Mouse (Mus musculus): Measurements from ENCODE around the gene Hrh1. TPM values are rescaled to one million over a fixed set of nuclear protein-coding genes. Genes with fewer than 3 reads are reported as not detected.

The Hrh1 gene
- polyA plus RNA-seq, 1 experiment from 2014 or later = 0.52 TPM

GRCm38 (mm10) chr6:114408278-114408677 is 10.5 kb downstream of the Hrh1 start:
- no peak overlapping the region for H3K27ac ChIP-seq
- peaks cover 3% of the 10 kb centered on the region; the same call in 1 of the 2 replicates for H3K27me3 ChIP-seq
- no peak overlapping the region for H3K9ac ChIP-seq (replicated peaks)
- no peak overlapping the region for H3K4me3 ChIP-seq (replicated peaks)
- H3K4me2 ChIP-seq (replicated peaks) = no peak overlapping the region
- no peaks in the 10 kb centered on the region for H3K4me1 ChIP-seq (replicated peaks)
- H3K9me3 ChIP-seq = no peaks in the 10 kb centered on the region
- WGBS = 47% methylated on average over 17 of the region's 17 CpGs
- H3K36me3 ChIP-seq = no peaks in the 10 kb centered on the region
- ATAC-seq = peak; percentile 49; the same call in 1 of the 2 replicates

- WGBS = 64% methylated on average over 8 of the region's 8 CpGs
- Histone ChIP-seq H3K27me3 (peaks cover 3% of the 10 kb centered on the region; the same call in 1 of the 2 replicates), H3K4me2 (replicated peaks) (no peak overlapping the region), H3K9ac (replicated peaks) (no peak overlapping the region), H3K9me3 (no peaks in the 10 kb centered on the region), H3K4me1 (replicated peaks) (peaks cover 8% of the 10 kb centered on the region), H3K4me3 (replicated peaks) (no peak overlapping the region), H3K36me3 (no peaks in the 10 kb centered on the region), H3K27ac (no peak overlapping the region)
- no peak for ATAC-seq
Measured at GRCm38 (mm10) chr6:114411913-114412312, 14.2 kb downstream of the Hrh1 start.

- Histone ChIP-seq H3K4me1 (replicated peaks) (peaks cover 8% of the 10 kb centered on the region), H3K4me3 (replicated peaks) (no peak overlapping the region), H3K9me3 (no peaks in the 10 kb centered on the region), H3K36me3 (no peaks in the 10 kb centered on the region), H3K4me2 (replicated peaks) (no peak overlapping the region), H3K9ac (replicated peaks) (no peak overlapping the region), H3K27me3 (no peaks in the 10 kb centered on the region), H3K27ac (no peak overlapping the region)
- peak; percentile 76 for ATAC-seq
- 47% methylated on average over 8 of the region's 8 CpGs for WGBS
Measured at GRCm38 (mm10) chr6:114414510-114414909, 16.8 kb downstream of the Hrh1 start.

- H3K9ac ChIP-seq (replicated peaks) = no peak overlapping the region
- H3K4me1 ChIP-seq (replicated peaks) = peaks cover 8% of the 10 kb centered on the region
- H3K4me2 ChIP-seq (replicated peaks) = no peak overlapping the region
- ATAC-seq = no peak
- H3K9me3 ChIP-seq = no peaks in the 10 kb centered on the region
- H3K27ac ChIP-seq = no peak overlapping the region
- 88% methylated on average over 2 of the region's 2 CpGs for WGBS
- no peak overlapping the region for H3K4me3 ChIP-seq (replicated peaks)
- no peaks in the 10 kb centered on the region for H3K36me3 ChIP-seq
- H3K27me3 ChIP-seq = no peaks in the 10 kb centered on the region
Measured at GRCm38 (mm10) chr6:114418037-114418436, 20.3 kb downstream of the Hrh1 start.

GRCm38 (mm10) chr6:114421061-114421460 is 23.3 kb downstream of the Hrh1 start:
- Histone ChIP-seq H3K27me3 (no peaks in the 10 kb centered on the region), H3K9me3 (no peaks in the 10 kb centered on the region), H3K4me3 (replicated peaks) (no peak overlapping the region), H3K4me2 (replicated peaks) (no peak overlapping the region), H3K4me1 (replicated peaks) (no peaks in the 10 kb centered on the region), H3K9ac (replicated peaks) (no peak overlapping the region), H3K36me3 (no peaks in the 10 kb centered on the region), H3K27ac (no peak overlapping the region)
- no peak for ATAC-seq

GRCm38 (mm10) chr6:114423051-114423676 is 25.4 kb downstream of the Hrh1 start:
- 86% methylated on average over 9 of the region's 9 CpGs for WGBS
- Histone ChIP-seq H3K4me2 (replicated peaks) (no peak overlapping the region), H3K27me3 (no peaks in the 10 kb centered on the region), H3K4me1 (replicated peaks) (peaks cover 5% of the 10 kb centered on the region), H3K9me3 (no peaks in the 10 kb centered on the region), H3K9ac (replicated peaks) (no peak overlapping the region), H3K27ac (no peak overlapping the region), H3K4me3 (replicated peaks) (no peak overlapping the region), H3K36me3 (no peaks in the 10 kb centered on the region)
- ATAC-seq = no peak

- Histone ChIP-seq H3K9ac (replicated peaks) (no peak overlapping the region), H3K36me3 (no peaks in the 10 kb centered on the region), H3K27ac (no peak overlapping the region), H3K4me3 (replicated peaks) (no peak overlapping the region), H3K4me1 (replicated peaks) (peaks cover 5% of the 10 kb centered on the region), H3K9me3 (no peaks in the 10 kb centered on the region), H3K4me2 (replicated peaks) (no peak overlapping the region), H3K27me3 (no peaks in the 10 kb centered on the region)
- WGBS = 59% methylated on average over 5 of the region's 5 CpGs
- ATAC-seq = no peak
Measured at GRCm38 (mm10) chr6:114425343-114425742, 27.6 kb downstream of the Hrh1 start.

- Histone ChIP-seq H3K4me1 (replicated peaks) (peaks cover 7% of the 10 kb centered on the region), H3K36me3 (no peaks in the 10 kb centered on the region), H3K9ac (replicated peaks) (no peak overlapping the region), H3K9me3 (no peaks in the 10 kb centered on the region), H3K27me3 (no peaks in the 10 kb centered on the region), H3K27ac (no peak overlapping the region; the same call in 1 of the 2 replicates), H3K4me3 (replicated peaks) (no peak overlapping the region), H3K4me2 (replicated peaks) (no peak overlapping the region)
- ATAC-seq = peak; percentile 68; the same call in 1 of the 2 replicates
- 72% methylated on average over 13 of the region's 13 CpGs for WGBS
Measured at GRCm38 (mm10) chr6:114427641-114428040, 29.9 kb downstream of the Hrh1 start.

GRCm38 (mm10) chr6:114428831-114429230 is 31.1 kb downstream of the Hrh1 start:
- H3K27me3 ChIP-seq = no peaks in the 10 kb centered on the region

GRCm38 (mm10) chr6:114432591-114432990 is 34.9 kb downstream of the Hrh1 start:
- Histone ChIP-seq H3K9me3 (no peaks in the 10 kb centered on the region), H3K4me1 (replicated peaks) (peaks cover 12% of the 10 kb centered on the region), H3K4me3 (replicated peaks) (no peak overlapping the region), H3K27me3 (no peaks in the 10 kb centered on the region), H3K36me3 (no peaks in the 10 kb centered on the region), H3K27ac (no peak overlapping the region), H3K4me2 (replicated peaks) (no peak overlapping the region), H3K9ac (replicated peaks) (no peak overlapping the region)
- WGBS = 46% methylated on average over 3 of the region's 3 CpGs
- no peak for ATAC-seq

More at GRCm38 (mm10) chr6:114428831-114429230, 31.1 kb downstream of the Hrh1 start:
- Histone ChIP-seq H3K4me2 (replicated peaks) (no peak overlapping the region), H3K36me3 (no peaks in the 10 kb centered on the region), H3K4me1 (replicated peaks) (peaks cover 11% of the 10 kb centered on the region), H3K27ac (no peak overlapping the region), H3K4me3 (replicated peaks) (no peak overlapping the region), H3K9ac (replicated peaks) (no peak overlapping the region), H3K9me3 (no peaks in the 10 kb centered on the region)
- no peak for ATAC-seq
- 74% methylated on average over 16 of the region's 16 CpGs for WGBS

- Histone ChIP-seq H3K4me3 (replicated peaks) (no peak overlapping the region), H3K36me3 (no peaks in the 10 kb centered on the region), H3K27me3 (no peaks in the 10 kb centered on the region), H3K9me3 (no peaks in the 10 kb centered on the region), H3K4me2 (replicated peaks) (no peak overlapping the region), H3K4me1 (replicated peaks) (peaks cover 9% of the 10 kb centered on the region; the same call in 1 of the 2 replicates), H3K9ac (replicated peaks) (no peak overlapping the region), H3K27ac (no peak overlapping the region)
- WGBS = 84% methylated on average over 5 of the region's 5 CpGs
- no peak for ATAC-seq
Measured at GRCm38 (mm10) chr6:114434524-114434923, 36.8 kb downstream of the Hrh1 start.

- no peak overlapping the region for H3K9ac ChIP-seq (replicated peaks)
- no peak overlapping the region for H3K4me3 ChIP-seq (replicated peaks)
- H3K4me1 ChIP-seq (replicated peaks) = peaks cover 3% of the 10 kb centered on the region; the same call in 1 of the 2 replicates
- no peaks in the 10 kb centered on the region for H3K36me3 ChIP-seq
- H3K9me3 ChIP-seq = no peaks in the 10 kb centered on the region
- ATAC-seq = no peak
- no peak overlapping the region for H3K4me2 ChIP-seq (replicated peaks)
- WGBS = 62% methylated on average over 2 of the region's 2 CpGs
- no peak overlapping the region for H3K27ac ChIP-seq
- H3K27me3 ChIP-seq = no peaks in the 10 kb centered on the region
Measured at GRCm38 (mm10) chr6:114440302-114440701, 42.6 kb downstream of the Hrh1 start.

All from midbrain, embryonic 13.5 days (tissue).